In the genomic region with DNA sequence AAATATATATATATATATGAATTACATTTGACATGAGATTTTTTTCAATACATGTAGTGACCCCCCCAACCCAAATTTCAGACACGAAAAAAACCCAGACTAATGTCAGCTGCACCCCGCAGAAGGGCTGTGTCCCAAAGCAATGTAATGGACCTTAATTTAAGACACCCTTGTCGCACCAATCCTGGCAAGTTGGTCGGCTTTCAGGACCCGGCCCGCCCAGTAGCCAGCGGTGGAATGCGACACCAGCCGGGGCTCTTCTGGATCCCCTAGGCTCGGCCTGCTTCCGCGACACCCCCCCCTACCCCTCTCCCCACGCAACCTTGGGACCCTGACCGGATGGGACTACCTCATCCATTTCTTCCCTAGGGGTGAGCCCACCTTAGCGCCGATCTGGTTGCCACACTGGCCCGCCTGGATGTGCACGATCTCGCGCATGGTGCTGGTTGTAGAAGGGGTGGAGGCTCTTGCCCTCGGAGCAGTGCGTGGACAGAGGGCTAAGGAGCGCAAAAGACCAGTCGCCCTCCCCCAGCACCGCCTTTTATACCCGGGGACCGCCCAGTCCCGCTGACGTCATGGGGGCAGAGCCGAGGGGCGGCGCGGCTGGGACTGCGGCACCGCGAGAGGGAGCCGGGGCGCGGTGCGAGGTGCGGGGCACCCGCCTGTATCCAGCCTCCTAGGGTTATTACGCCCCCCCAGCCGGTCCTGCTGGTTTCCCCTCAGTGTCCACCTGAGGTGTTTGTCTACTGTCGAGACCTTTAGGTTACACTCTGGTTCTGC, we compare ENCODE assay signal across 8 mouse cellular contexts. TPM values are rescaled to one million over a fixed set of nuclear protein-coding genes. Genes with fewer than 3 reads are reported as not detected.
DNase-seq lines count a peak whose midpoint lies in the region; ATAC-seq and TF ChIP-seq lines count a peak whose summit lies in the region.

A gene (minus strand): TSS at position 516 of the 780 bp plus-strand sequence.

- peak; percentile 90 for TF ChIP-seq POLR2A in thymus, adult 2 months (IDR thresholded peaks at IDR 0.05; ENCODE audit: control insufficient read depth, extremely low read depth, insufficient read depth, low read length, poor library complexity)

- WGBS in hindbrain, embryonic 10.5 days, result 2% methylated on average over 45 of the region's 45 CpGs
- under 1% methylated on average over 45 of the region's 45 CpGs for WGBS in lung, embryonic 16.5 days
- 1% methylated on average over 45 of the region's 45 CpGs for WGBS in thymus, adult 2 months

- peaks cover 45% of the 10 kb centered on the region for H3K4me1 ChIP-seq in hindbrain, embryonic 10.5 days (replicated peaks)
- H3K4me1 ChIP-seq in lung, embryonic 16.5 days (replicated peaks; ENCODE audit: control insufficient read depth, insufficient read depth, low read length), result peaks cover 14% of the 10 kb centered on the region
- H3K4me1 ChIP-seq in thymus, adult 2 months (replicated peaks; ENCODE audit: control insufficient read depth, insufficient read depth, low read length), result peaks cover 23% of the 10 kb centered on the region

- H3K9me3 ChIP-seq in hindbrain, embryonic 10.5 days, result no peaks in the 10 kb centered on the region
- no peaks in the 10 kb centered on the region for H3K9me3 ChIP-seq in lung, embryonic 16.5 days (ENCODE audit: control insufficient read depth, low read length)

- peak; percentile 56; the same call in 1 of the 2 replicates for TF ChIP-seq CTCF in thymus, adult 2 months (IDR thresholded peaks at IDR 0.05; ENCODE audit: borderline replicate concordance, control insufficient read depth, extremely low read depth, insufficient read depth, low read length, poor library complexity)

- peaks cover 24% of the 10 kb centered on the region for H3K36me3 ChIP-seq in hindbrain, embryonic 10.5 days
- peaks cover 2% of the 10 kb centered on the region for H3K36me3 ChIP-seq in lung, embryonic 16.5 days (ENCODE audit: control insufficient read depth, insufficient read depth, low read length)
- peaks cover 7% of the 10 kb centered on the region; the same call in 1 of the 2 replicates for H3K36me3 ChIP-seq in thymus, adult 2 months (ENCODE audit: control insufficient read depth, insufficient read depth, low read length)

- H3K4me3 ChIP-seq in hindbrain, embryonic 10.5 days, result peak within 1 kb of the TSS; percentile 82
- H3K4me3 ChIP-seq in lung, embryonic 16.5 days (ENCODE audit: low read length), result peak within 1 kb of the TSS; percentile 75
- H3K4me3 ChIP-seq in thymus, adult 2 months (ENCODE audit: control insufficient read depth, insufficient read depth, low read length), result peak within 1 kb of the TSS; percentile 97

- peaks cover 19% of the 10 kb centered on the region; the same call in 1 of the 2 replicates for H3K27me3 ChIP-seq in hindbrain, embryonic 10.5 days (ENCODE audit: insufficient read depth, poor library complexity, severe bottlenecking)
- H3K27me3 ChIP-seq in lung, embryonic 16.5 days (ENCODE audit: control insufficient read depth, insufficient read depth, low read depth, low read length), result no peaks in the 10 kb centered on the region
- no peaks in the 10 kb centered on the region for H3K27me3 ChIP-seq in thymus, adult 2 months (ENCODE audit: control insufficient read depth, insufficient read depth, low read length)

- peak within 1 kb of the TSS; percentile 74 for H3K4me2 ChIP-seq in lung, embryonic 16.5 days (ENCODE audit: low read depth, low read length)

- peak; percentile 95 for DNase-seq in NIH3T3 (ENCODE audit: low read depth)
- peak; percentile 91 for DNase-seq in cerebellum, adult 9-11 months
- DNase-seq in frontal cortex, adult 2 months (ENCODE audit: extremely low spot score in 1 of 2, low spot score in 1 of 2), result peak; percentile 75 to 94
- peak; percentile 87 for DNase-seq in hindbrain, embryonic 10.5 days (ENCODE audit: low spot score)
- peak; percentile 92 for DNase-seq in layer of hippocampus, adult 9-11 months
- DNase-seq in ovary, adult 18-20 months (ENCODE audit: low spot score), result peak; percentile 86
- DNase-seq in thymus, adult 2 months, result peak; percentile 91

- peak; percentile 90 for ATAC-seq in lung, embryonic 16.5 days (ENCODE audit: low read depth)

- peak within 1 kb of the TSS; percentile 85 for H3K9ac ChIP-seq in lung, embryonic 16.5 days (ENCODE audit: low read length)

- H3K27ac ChIP-seq in hindbrain, embryonic 10.5 days, result peak within 1 kb of the TSS; percentile 89
- H3K27ac ChIP-seq in lung, embryonic 16.5 days (ENCODE audit: low read length), result peak within 1 kb of the TSS; percentile 41
- H3K27ac ChIP-seq in thymus, adult 2 months (ENCODE audit: control insufficient read depth, insufficient read depth, low read length), result peak within 1 kb of the TSS; percentile 32; the same call in 1 of the 2 replicates

RNA-seq across cellular contexts. Expression of the gene that starts here (rescaled TPM):
- polyA plus RNA-seq in frontal cortex, adult 2 months (2012; rRNA removed), result 1,752 and 1,773 TPM in 2 replicates
- polyA plus RNA-seq in hindbrain, embryonic 10.5 days (2016; fragmentation: Nextera tagmentation; extraction: Ambion mirVana), result 202 and 435 TPM in 2 replicates
- 185 and 193 TPM in 2 replicates for polyA plus RNA-seq in lung, embryonic 16.5 days (2015; fragmentation: Nextera tagmentation; extraction: Ambion mirVana)
- polyA plus RNA-seq in thymus, adult 2 months (2012; rRNA removed), result 469 and 567 TPM in 2 replicates

Comparison
In these comparisons a context has a peak if more than half of its experiments do, and no peak if none do; other contexts are left out.
1. Peak in every context shown above with its lines: DNase-seq, ATAC-seq, H3K4me3 ChIP-seq and H3K27ac ChIP-seq.
2. H3K27ac ChIP-seq: peak in every context shown above with its lines; median percentile 89 in hindbrain, embryonic 10.5 days; 41 in lung, embryonic 16.5 days; 32 in thymus, adult 2 months.